Mouse (Mus musculus) G1E (cell line): ENCODE data around the gene Gm525.

Source experiments
- CTCF ChIP-seq: IDR thresholded peaks from 2 replicates; pipeline ENCODE4 v1.5.1; 2012; ENCODE audit warnings: low read depth, low read length, inconsistent platforms, mixed read lengths
- GATA1 ChIP-seq: IDR thresholded peaks from 2 replicates; pipeline ENCODE4 v1.6.1; 2012; ENCODE audit warnings: borderline replicate concordance, low read length, inconsistent platforms, mixed read lengths
- TAL1 ChIP-seq: conservative IDR thresholded peaks from 2 replicates; pipeline ENCODE4 v1.6.1; 2012; ENCODE audit warnings: low read depth, low read length, inconsistent platforms, mixed read lengths

GRCm38 (mm10) chr11:89066750-89067149 is 6.9 kb upstream of the Gm525 start, which contains the start of gene Dgke:
- TF ChIP-seq CTCF = no peak
- no peak for TF ChIP-seq GATA1
- no peak for TF ChIP-seq TAL1
